Mouse (Mus musculus): ENCODE results near the gene Tdrkh.

The Tdrkh gene

GRCm38 (mm10) chr3:94413031-94413679 is at the start of gene Tdrkh:
Tdrkh (plus strand) TSS chr3:94413273.
- DNase-seq (ENCODE audit: low spot score): peak; percentile 93

- DNase-seq (ENCODE audit: low spot score): peak; percentile 32
Observed at GRCm38 (mm10) chr3:94363291-94364153, 49.6 kb upstream of the Tdrkh start.

- no peak for DNase-seq (ENCODE audit: low spot score)
Observed at GRCm38 (mm10) chr3:94364154-94364526, 48.9 kb upstream of the Tdrkh start.

DNA sequence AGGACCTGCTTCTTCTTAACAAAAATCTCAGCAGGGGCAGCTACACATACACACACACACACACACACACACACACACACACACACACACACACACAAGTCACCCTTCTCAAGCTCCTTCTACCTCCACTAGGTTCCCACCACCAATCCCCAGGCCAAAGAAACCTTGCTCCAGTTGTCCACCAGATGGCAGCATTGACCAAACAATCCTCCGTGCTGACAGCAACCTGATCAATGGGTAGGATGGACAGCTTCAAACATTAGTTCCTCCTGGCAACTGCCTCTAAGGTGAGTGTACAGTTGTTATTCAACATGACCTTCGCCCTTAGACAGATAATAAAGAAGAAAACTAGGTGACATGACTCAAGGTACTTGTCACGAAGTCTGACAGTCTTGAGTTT is 46.3 kb upstream of the Tdrkh start:
- peak; percentile 39 for DNase-seq (ENCODE audit: low spot score)

DNA sequence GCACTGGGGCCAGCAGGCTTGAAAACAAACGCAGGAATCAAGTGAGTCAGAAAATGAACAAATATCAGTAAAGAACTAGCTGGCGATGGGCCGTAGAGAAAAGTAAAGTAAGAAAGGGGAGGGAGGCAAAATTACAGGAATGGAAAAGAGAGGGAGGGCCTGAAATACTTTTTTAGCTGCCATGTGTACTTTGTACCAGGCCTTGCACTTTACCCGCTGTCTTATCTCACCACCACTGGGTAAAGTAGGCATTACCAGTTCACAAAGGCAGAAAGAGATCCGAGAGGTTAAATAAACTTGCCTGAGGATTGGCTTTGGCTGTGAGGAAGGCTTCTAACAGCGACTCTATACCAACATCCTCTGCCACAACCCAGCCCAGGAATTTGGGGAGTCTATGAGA is 45.6 kb upstream of the Tdrkh start:
- DNase-seq (ENCODE audit: low spot score): no peak

GRCm38 (mm10) chr3:94368631-94369030 is 44.4 kb upstream of the Tdrkh start:
- DNase-seq (ENCODE audit: low spot score): no peak

DNA sequence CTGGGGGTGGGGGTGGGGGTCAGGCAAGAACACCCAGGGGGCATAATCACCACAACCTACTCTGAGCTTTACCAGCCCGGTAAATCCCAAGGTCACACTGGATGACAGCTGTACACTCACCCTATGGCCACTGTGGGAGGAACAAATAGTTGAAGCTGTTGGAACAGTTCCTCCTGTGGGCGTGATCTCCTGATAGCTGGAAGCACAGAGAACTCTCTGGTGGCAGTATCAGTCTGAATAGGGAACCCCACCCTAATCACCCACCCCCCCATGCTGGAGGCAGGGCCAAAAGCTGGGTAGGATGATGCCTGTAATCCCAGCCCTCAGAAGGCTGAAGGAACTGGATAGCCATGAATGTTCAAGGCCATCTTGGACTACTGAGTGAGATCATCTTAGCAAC is 43.4 kb upstream of the Tdrkh start:
- DNase-seq (ENCODE audit: low spot score): peak; percentile 15

- DNase-seq (ENCODE audit: low spot score): peak; percentile 84
Observed at GRCm38 (mm10) chr3:94371637-94372036, 41.4 kb upstream of the Tdrkh start.

DNA sequence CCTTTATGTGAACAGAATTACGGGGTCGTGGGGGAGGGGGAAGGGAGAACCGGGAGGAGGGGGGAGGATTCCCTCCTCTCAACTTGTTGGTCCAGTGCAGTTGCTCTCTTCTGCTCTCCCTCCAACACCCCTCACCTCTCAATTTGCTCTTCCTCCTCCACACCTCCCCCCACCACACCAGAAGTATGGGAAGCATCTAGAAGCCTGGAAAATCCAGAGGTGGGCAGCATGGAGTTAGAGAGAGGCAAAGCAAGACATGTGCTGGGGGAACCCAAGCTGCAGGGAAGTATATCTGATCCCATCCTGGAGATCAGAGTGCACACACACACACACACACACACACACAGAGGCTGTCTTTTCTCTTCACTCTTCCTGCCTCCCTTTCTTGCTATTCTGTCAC is 41.0 kb upstream of the Tdrkh start:
- no peak for DNase-seq (ENCODE audit: low spot score)

GRCm38 (mm10) chr3:94372641-94373040 is 40.4 kb upstream of the Tdrkh start, which contains the start of gene Rorc:
Rorc (plus strand) TSS chr3:94372794.
- DNase-seq (ENCODE audit: low spot score): peak; percentile 29

GRCm38 (mm10) chr3:94373090-94373489 is 40.0 kb upstream of the Tdrkh start:
- no peak for DNase-seq (ENCODE audit: low spot score)

DNA sequence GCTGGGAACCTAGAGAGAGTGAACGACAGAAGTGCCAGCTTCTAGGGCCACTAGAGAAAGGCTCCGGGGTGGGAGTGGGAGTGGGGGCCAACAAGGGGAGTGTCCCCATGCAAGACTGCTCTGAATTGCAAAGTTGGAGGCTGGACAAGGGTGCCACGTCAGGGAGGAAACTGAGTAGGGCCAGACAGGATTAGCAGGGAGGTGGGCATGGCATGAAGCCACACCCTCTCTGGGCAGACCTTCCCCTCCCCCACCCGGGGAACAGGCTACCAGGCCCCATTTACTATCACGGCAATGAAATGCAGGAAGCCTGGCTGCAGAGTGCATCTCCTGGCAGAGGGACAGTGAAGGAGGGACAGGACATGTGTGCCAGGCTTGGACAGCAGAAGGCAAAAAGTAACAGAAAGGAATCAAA is 39.5 kb upstream of the Tdrkh start:
- no peak for DNase-seq (ENCODE audit: low spot score)

DNA sequence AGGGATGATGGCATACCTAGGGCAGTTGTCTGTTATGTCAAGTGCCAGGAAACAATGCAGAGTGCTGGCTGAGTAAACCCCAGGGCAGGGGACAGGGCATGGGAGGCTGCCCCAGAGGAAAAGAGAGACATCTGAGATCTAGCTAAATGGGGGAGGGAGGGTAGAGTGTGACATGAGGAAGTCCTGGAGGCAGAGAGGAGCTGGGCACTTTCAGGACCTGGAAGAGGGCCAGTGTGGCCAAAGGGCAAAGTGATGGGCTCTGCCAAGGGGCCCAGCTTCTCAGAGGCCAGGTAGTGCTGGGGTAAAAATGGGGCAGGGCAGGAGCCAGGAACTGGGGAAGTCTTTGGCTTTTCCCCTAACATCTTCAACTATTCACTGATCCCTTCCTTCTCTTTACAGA is 38.4 kb upstream of the Tdrkh start:
- DNase-seq (ENCODE audit: low spot score): no peak

DNA sequence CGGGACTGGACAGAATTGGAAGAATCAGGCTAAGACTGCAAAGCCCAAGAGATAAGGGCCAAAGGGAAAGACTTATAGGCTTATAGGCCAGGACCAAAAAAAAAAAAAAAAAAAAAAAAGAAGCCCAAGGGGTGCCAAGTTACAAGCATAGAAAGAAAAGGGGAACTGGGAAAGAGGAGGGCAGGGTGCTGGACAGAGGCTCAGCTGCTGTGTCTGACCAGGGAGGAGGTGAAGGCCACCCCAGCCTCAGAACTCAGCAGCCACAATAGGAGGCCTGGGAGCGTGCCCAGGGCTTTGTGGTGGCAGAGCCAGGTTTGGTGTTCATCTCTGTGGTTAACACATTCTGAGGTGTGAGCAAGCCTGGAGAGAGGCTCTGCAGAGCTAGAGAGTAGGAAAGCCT is 37.9 kb upstream of the Tdrkh start:
- DNase-seq (ENCODE audit: low spot score): peak; percentile 42

- DNase-seq (ENCODE audit: low spot score): no peak
Observed at GRCm38 (mm10) chr3:94375861-94376260, 37.2 kb upstream of the Tdrkh start.

DNA sequence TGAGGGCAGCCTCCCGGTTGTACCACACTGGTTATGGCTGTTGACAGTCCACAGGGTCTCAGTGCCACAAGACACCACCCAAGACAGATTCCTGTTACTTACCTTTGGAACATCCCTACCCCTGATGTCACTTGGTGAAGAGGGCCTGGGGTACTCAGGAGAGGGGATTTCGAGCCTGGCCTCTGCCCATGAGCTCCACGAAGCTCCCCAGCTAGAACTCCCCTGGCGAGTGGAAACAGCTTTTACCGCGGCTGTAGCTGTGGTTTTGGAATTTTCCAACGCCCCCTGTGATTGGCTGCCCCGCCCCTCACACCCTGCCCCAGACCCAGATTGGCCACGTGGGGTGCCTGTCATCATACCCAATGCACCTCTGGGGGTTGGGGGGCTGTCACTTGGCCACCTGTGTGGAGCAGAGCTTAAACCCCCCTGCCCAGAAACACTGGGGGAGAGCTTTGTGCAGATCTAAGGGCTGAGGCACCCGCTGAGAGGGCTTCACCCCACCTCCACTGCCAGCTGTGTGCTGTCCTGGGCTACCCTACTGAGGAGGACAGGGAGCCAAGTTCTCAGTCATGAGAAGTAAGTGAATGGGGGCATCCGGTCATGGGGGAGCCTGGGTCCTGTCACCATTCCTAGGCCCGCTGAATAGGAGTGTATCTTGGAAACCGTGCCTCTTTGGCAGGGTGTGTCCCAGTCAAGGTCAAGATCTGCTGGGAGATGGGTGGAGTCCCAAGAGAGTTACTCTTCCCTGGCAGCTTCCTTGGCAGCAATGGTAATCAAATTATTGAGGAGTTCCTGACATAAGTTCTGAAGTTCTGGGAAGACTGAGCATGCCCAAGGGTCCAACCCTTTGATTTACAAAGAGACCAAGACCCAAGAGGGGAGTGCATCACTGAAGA is 35.8 kb upstream of the Tdrkh start:
- DNase-seq (ENCODE audit: low spot score): no peak

- no peak for DNase-seq (ENCODE audit: low spot score)
Observed at GRCm38 (mm10) chr3:94379831-94380510, 33.1 kb upstream of the Tdrkh start.

DNA sequence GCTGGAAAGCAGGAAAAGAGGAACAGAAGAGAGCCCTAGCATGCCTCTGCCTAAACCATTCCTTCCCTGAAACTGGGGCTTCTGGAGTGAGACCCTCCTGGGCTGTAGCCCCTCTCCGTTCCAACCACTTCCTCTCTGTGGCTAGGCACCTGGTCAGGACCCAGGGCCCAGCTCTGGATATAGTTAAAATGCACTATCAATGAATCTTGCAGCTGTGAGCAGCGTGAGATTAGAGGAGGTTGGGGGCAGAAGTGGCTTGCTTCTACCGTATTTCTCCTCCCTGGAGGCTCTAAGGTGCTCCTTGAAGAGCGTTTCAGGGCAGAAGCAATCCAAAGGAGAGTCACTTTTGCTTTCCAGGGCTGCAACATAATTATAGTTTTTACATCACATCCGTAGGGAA is 30.8 kb upstream of the Tdrkh start:
- DNase-seq (ENCODE audit: low spot score): no peak

GRCm38 (mm10) chr3:94383476-94383875 is 29.6 kb upstream of the Tdrkh start:
- DNase-seq (ENCODE audit: low spot score): no peak

- no peak for DNase-seq (ENCODE audit: low spot score)
Observed at GRCm38 (mm10) chr3:94386671-94387070, 26.4 kb upstream of the Tdrkh start.

DNA sequence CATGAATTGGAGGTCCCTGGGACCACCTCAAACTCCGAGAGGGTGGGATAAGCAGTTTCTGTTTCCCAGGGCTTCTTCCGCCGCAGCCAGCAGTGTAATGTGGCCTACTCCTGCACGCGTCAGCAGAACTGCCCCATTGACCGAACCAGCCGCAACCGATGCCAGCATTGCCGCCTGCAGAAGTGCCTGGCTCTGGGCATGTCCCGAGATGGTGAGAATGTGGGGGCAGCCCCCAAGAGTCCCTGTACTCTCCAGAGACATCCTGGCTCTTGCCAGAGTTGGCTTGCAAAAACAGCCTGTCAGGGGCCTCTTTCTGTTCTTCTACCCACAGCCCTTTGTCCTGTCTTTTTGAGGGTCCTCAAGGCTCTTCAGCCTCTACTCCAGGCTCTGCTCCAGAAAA is 25.7 kb upstream of the Tdrkh start:
- no peak for DNase-seq (ENCODE audit: low spot score)

DNA sequence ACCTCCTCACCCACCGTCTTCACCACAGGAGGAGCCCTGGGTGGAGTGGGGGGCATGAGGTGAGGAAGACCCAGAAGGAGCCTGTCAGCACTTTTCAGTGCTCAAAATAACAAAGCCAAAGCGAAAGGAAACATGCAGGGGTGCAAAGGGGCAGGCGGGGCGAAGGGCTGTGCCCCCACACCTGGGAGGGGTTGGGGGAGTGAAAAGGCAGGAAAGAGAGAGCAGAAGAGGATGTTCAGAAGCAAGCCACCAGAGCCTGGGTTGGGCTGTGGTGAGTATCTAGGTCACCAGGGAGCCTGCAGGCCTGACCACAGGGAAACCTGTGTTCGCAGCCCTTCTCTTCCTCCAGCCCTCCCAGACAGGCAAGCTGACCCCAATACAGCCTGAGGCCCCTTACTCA is 25.0 kb upstream of the Tdrkh start:
- no peak for DNase-seq (ENCODE audit: low spot score)

All from ovary, adult 18-20 months (tissue).